Mouse (Mus musculus) CH12.LX (cell line): Measurements from ENCODE around the gene Gm20388. TPM values are rescaled to one million over a fixed set of nuclear protein-coding genes. Genes with fewer than 3 reads are reported as not detected.

Experiments
- DNase-seq: peaks from one replicate; pipeline ENCODE4 v3.0.0-alpha.2; 2013; ENCODE audit errors: extremely low read depth
- H3K27ac ChIP-seq: 2 replicates; pipeline ENCODE4 v1.5.1; 2012; ENCODE audit warnings: low read depth, mild to moderate bottlenecking, control low read depth, moderate library complexity; ENCODE audit not compliant: insufficient read depth
- H3K27me3 ChIP-seq: replicated peaks from 2 replicates; pipeline ENCODE3; 2012; ENCODE audit warnings: inconsistent platforms
- H3K36me3 ChIP-seq, 2 experiments: replicated peaks in 1 of 2; 2 replicates each; pipeline versions ENCODE3 to v1.6.1; 2012; ENCODE audit warnings: inconsistent platforms in 1 of 2, low read length in 1 of 2, mild to moderate bottlenecking in 1 of 2, mixed read lengths in 1 of 2, moderate library complexity in 1 of 2; ENCODE audit not compliant: control insufficient read depth in 1 of 2, insufficient read depth in 1 of 2
- H3K4me1 ChIP-seq, 2 experiments: 2 replicates each; pipeline ENCODE4 v1.6.1; 2012; ENCODE audit warnings: inconsistent platforms in 1 of 2, moderate library complexity in 1 of 2; ENCODE audit not compliant: insufficient read depth in 2 of 2, control insufficient read depth in 1 of 2
- H3K4me2 ChIP-seq: 2 replicates; pipeline ENCODE4 v1.6.1; 2012; ENCODE audit warnings: low read depth, mild to moderate bottlenecking, control low read depth; ENCODE audit not compliant: poor library complexity, insufficient read depth, severe bottlenecking
- H3K4me3 ChIP-seq, 3 experiments: fragments of 150-350 bp in 1 of 3; sonication (generic) in 1 of 3; replicated peaks in 1 of 3; 2 replicates each; pipeline versions ENCODE3 to v1.5.1; 2011 to 2012; ENCODE audit warnings: low read depth in 2 of 3, low read length in 2 of 3, mild to moderate bottlenecking in 2 of 3, moderate library complexity in 2 of 3, control low read depth in 1 of 3, improper control_type of control experiment in 1 of 3, inconsistent platforms in 1 of 3, mixed read lengths in 1 of 3; ENCODE audit not compliant: poor library complexity in 1 of 3
- H3K79me2 ChIP-seq: replicated peaks from 2 replicates; pipeline ENCODE4 v1.6.1; 2012; ENCODE audit warnings: mild to moderate bottlenecking, moderate library complexity; ENCODE audit not compliant: control insufficient read depth, poor library complexity, insufficient read depth, severe bottlenecking; ENCODE audit errors: extremely low read depth
- H3K9ac ChIP-seq: 2 replicates; pipeline ENCODE4 v1.6.1; 2012; ENCODE audit warnings: low read depth, mild to moderate bottlenecking, control low read depth, moderate library complexity; ENCODE audit not compliant: insufficient read depth
- H3K9me3 ChIP-seq: replicated peaks from 2 replicates; pipeline ENCODE3; 2012; ENCODE audit warnings: low read length, inconsistent platforms, mixed read lengths
- CHD2 ChIP-seq: IDR thresholded peaks from 2 replicates; pipeline ENCODE4 v1.6.1; 2011; ENCODE audit warnings: low read length, improper control_type of control experiment
- CTCF ChIP-seq, 2 experiments: IDR thresholded peaks in 1 of 2; conservative IDR thresholded peaks in 1 of 2; 2 replicates each; pipeline ENCODE4 v1.5.1; 2011 to 2012; ENCODE audit warnings: low read depth in 2 of 2, low read length in 2 of 2, improper control_type of control experiment in 1 of 2, inconsistent platforms in 1 of 2, mild to moderate bottlenecking in 1 of 2, moderate library complexity in 1 of 2
- ELF1 ChIP-seq: IDR thresholded peaks from 2 replicates; pipeline ENCODE4 v1.6.1; 2014; ENCODE audit warnings: low read depth, mild to moderate bottlenecking, inconsistent platforms, low read length, improper control_type of control experiment
- GABPA ChIP-seq: IDR thresholded peaks from 2 replicates; pipeline ENCODE4 v1.6.1; 2012; ENCODE audit warnings: low read depth, low read length, improper control_type of control experiment, inconsistent platforms; ENCODE audit not compliant: insufficient replicate concordance
- IRF4 ChIP-seq: IDR thresholded peaks from 2 replicates; pipeline ENCODE4 v1.6.1; 2014; ENCODE audit warnings: low read depth, mild to moderate bottlenecking, inconsistent platforms, low read length, improper control_type of control experiment
- JUND ChIP-seq: conservative IDR thresholded peaks from 2 replicates; pipeline ENCODE4 v1.6.1; 2011; ENCODE audit warnings: low read depth, low read length, improper control_type of control experiment
- MAFK ChIP-seq: IDR thresholded peaks from 2 replicates; pipeline ENCODE4 v1.6.1; 2011; ENCODE audit warnings: low read length, improper control_type of control experiment; ENCODE audit not compliant: insufficient replicate concordance
- MXI1 ChIP-seq: IDR thresholded peaks from 2 replicates; pipeline ENCODE4 v1.6.1; 2011; ENCODE audit warnings: mild to moderate bottlenecking, low read depth, low read length, improper control_type of control experiment
- MYC ChIP-seq: IDR thresholded peaks from 2 replicates; pipeline ENCODE4 v1.6.1; 2011; ENCODE audit warnings: low read depth, mild to moderate bottlenecking, improper control_type of control experiment, low read length
- NELFE ChIP-seq: IDR thresholded peaks from 2 replicates; pipeline ENCODE4 v1.6.1; 2011; ENCODE audit warnings: low read depth, low read length, improper control_type of control experiment
- NRF1 ChIP-seq: IDR thresholded peaks from 2 replicates; pipeline ENCODE4 v1.6.1; 2014; ENCODE audit warnings: low read depth, mild to moderate bottlenecking, inconsistent platforms, low read length, improper control_type of control experiment, moderate library complexity
- TCF12 ChIP-seq: IDR thresholded peaks from 2 replicates; pipeline ENCODE4 v1.6.1; 2014; ENCODE audit warnings: low read depth, mild to moderate bottlenecking, inconsistent platforms, low read length, improper control_type of control experiment
- USF1 ChIP-seq: IDR thresholded peaks from 2 replicates; pipeline ENCODE4 v1.6.1; 2014; ENCODE audit warnings: low read depth, mild to moderate bottlenecking, inconsistent platforms, low read length, improper control_type of control experiment
- USF2 ChIP-seq: conservative IDR thresholded peaks from 2 replicates; pipeline ENCODE4 v1.6.1; 2011; ENCODE audit warnings: low read depth, low read length, improper control_type of control experiment
- ZKSCAN1 ChIP-seq: IDR thresholded peaks from 2 replicates; pipeline ENCODE4 v1.6.1; 2012; ENCODE audit warnings: low read depth, inconsistent platforms, low read length, improper control_type of control experiment, borderline replicate concordance
- ZNF384 ChIP-seq: IDR thresholded peaks from 2 replicates; pipeline ENCODE4 v1.6.1; 2012; ENCODE audit warnings: low read depth, low read length, improper control_type of control experiment, inconsistent platforms
- dilution Hi-C: fragments of 300-500 bp; cut with MboI; formaldehyde crosslinking; loops from 2 replicates; pipeline ENCODE4 v1.14.3; 2020; ENCODE audit warnings: low sequenced_read_pairs; ENCODE audit not compliant: extremely low pct_unique_long_range_greater_than_20kb, extremely low pct_ligation_motif_present
- in situ Hi-C: fragments of 300-500 bp; cut with MboI; formaldehyde crosslinking; loops from 3 replicates; pipeline ENCODE4 v1.14.3; 2019; ENCODE audit warnings: low sequenced_read_pairs, low pct_ligation_motif_present, low pct_unique_long_range_greater_than_20kb, mixed read lengths
- polyA plus RNA-seq: library from polyadenylated mRNA; unstranded; fragments of >175 nt; gene quantifications from 2 replicates; pipeline ENCODE4 v1.2.1, GENCODE M21; 2012; ENCODE audit warnings: low read depth; ENCODE audit not compliant: insufficient read length
- total RNA-seq, 2 experiments: library from RNA; depleted of rRNA; stranded (reverse); fragments of 300-350 nt in 1 of 2; fragments of >200 nt in 1 of 2; gene quantifications; 2 replicates each; pipeline ENCODE4 v1.2.3; 2012 to 2014

Gene Gm20388
- total and polyA plus RNA-seq, 3 experiments: 14.8 to 26.3 (median 22.2) TPM

DNA sequence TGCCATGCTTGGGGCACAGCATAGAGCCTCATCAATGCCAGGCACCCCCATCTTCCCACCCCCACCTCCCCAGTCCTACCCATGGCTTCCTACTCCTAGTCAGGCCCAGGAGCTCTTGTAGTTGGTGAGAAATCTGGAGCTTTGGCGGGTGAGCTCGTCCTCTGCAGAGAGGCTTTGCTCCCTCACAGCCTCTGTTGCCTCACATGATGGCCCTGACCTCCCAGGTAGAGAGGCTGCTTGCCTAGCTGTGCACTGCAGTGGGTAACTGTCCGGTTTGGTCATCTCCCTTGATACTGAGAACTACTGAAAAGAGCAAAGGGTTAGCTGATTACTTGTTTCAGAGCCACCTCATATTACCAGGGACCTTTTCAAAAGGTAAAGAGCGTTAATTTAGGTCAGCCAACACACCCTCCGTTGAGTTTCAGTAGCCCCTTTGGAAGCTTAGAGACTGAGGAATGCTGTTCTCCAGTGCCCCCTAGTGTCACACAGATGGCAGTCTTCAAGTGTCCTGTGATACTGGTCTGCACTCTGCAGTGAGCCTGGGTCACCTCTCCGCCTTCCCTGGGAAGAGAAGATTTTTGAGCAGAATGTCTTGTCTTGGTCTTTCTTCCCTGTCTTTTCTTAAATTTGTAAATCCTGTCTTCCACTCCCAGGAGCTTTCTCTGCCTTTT lies 16.9 kb downstream of the Gm20388 start (continued):
- no peak for TF ChIP-seq NELFE
- no peak for TF ChIP-seq ZNF384
- TF ChIP-seq CTCF (conservative IDR thresholded peaks at IDR 0.05 in 1 of 2, IDR thresholded peaks at IDR 0.05 in 1 of 2; ENCODE audit: low read depth in 2 of 2, low read length in 2 of 2): peak; percentile 30 to 65; a peak in 2 of 4 replicates
- TF ChIP-seq ELF1: no peak
- TF ChIP-seq MYC: no peak
- no peak for TF ChIP-seq TCF12
- no peak for TF ChIP-seq MXI1

GRCm38 (mm10) chr8:119931317-119931716 lies 20.7 kb downstream of the Gm20388 start:
- H3K79me2 ChIP-seq: peaks cover 84% of the 10 kb centered on the region
- H3K27me3 ChIP-seq: no peaks in the 10 kb centered on the region
- H3K27ac ChIP-seq: no peak overlapping the region
- in situ Hi-C loops: no loop called here
- dilution Hi-C loops: no loop called here
- no peaks in the 10 kb centered on the region for H3K9me3 ChIP-seq
- TF ChIP-seq USF2 (no peak), ZKSCAN1 (no peak), MAFK (peak; percentile 62; the same call in 1 of the 2 replicates)
- TF ChIP-seq, all 38 proteins: peak for 1
- Histone ChIP-seq H3K9ac (no peak overlapping the region), H3K4me3 (no peak overlapping the region), H3K36me3 (peaks cover 43 to 89% of the 10 kb centered on the region in 2 experiments), H3K4me1 (peaks cover under 1 to 30% of the 10 kb centered on the region in 2 experiments; a peak in 3 of 4 replicates), H3K4me2 (no peak overlapping the region)
- no peak for DNase-seq

GRCm38 (mm10) chr8:119933681-119934080 lies 23.0 kb downstream of the Gm20388 start:
- Histone ChIP-seq H3K9me3 (no peaks in the 10 kb centered on the region), H3K79me2 (peaks cover 63% of the 10 kb centered on the region), H3K36me3 (peaks cover 59 to 94% of the 10 kb centered on the region in 2 experiments), H3K27ac (no peak overlapping the region), H3K9ac (no peak overlapping the region), H3K4me3 (no peak overlapping the region), H3K4me1 (peaks cover 0 to 13% of the 10 kb centered on the region in 2 experiments; a peak in 2 of 4 replicates), H3K4me2 (no peak overlapping the region), H3K27me3 (no peaks in the 10 kb centered on the region)
- TF ChIP-seq IRF4 (no peak), GABPA (no peak), NRF1 (no peak), CHD2 (no peak), MAFK (no peak), JUND (no peak), USF2 (no peak), MYC (no peak), USF1 (no peak)
- no peak for DNase-seq
- dilution Hi-C loops: no loop called here
- in situ Hi-C loops: no loop called here
